Mouse (Mus musculus): ENCODE results near the gene Rasgef1b. TPM values are rescaled to one million over a fixed set of nuclear protein-coding genes. Genes with fewer than 3 reads are reported as not detected.

Rasgef1b gene
- total and polyA plus RNA-seq, 3 experiments: 0.17 to 0.26 (median 0.21) TPM

DNA sequence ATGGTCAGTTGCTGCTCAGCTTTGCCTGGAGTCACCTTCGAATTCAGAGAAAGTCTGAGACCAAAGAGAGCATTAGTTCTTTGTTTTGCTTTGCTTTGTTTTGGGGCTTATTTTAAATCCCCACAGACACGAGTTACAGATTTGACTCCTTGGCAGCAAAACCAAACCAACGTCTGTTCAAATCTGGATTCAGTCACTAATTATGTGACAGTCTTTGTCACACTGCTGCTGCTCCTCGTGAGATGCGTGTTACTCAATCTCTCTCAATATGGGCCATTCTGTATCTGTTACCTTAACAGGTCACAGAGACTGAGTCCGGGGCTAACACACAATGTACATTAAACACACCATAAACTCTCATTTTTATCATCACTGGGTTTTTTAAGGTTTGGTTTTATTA, 288.8 kb downstream of the Rasgef1b start:
- Histone ChIP-seq H3K4me3 (replicated peaks in 1 of 3; ENCODE audit: low read depth in 2 of 3, low read length in 2 of 3, poor library complexity in 1 of 3) (no peak overlapping the region), H3K4me1 (ENCODE audit: control insufficient read depth in 1 of 2, insufficient read depth in 2 of 2) (peaks cover 0 to 16% of the 10 kb centered on the region in 2 experiments; a peak in 2 of 4 replicates), H3K4me2 (ENCODE audit: insufficient read depth, low read depth, poor library complexity, severe bottlenecking) (no peak overlapping the region), H3K9ac (ENCODE audit: insufficient read depth, low read depth) (no peak overlapping the region), H3K27ac (ENCODE audit: insufficient read depth, low read depth) (no peak overlapping the region), H3K36me3 (replicated peaks in 1 of 2; ENCODE audit: control insufficient read depth in 1 of 2, insufficient read depth in 1 of 2, low read length in 1 of 2) (no peaks in the 10 kb centered on the region), H3K9me3 (replicated peaks; ENCODE audit: low read length) (no peaks in the 10 kb centered on the region), H3K79me2 (replicated peaks; ENCODE audit: control insufficient read depth, extremely low read depth, insufficient read depth, poor library complexity, severe bottlenecking) (no peaks in the 10 kb centered on the region), H3K27me3 (replicated peaks) (no peaks in the 10 kb centered on the region)
- TF ChIP-seq ELF1 (IDR thresholded peaks at IDR 0.05; ENCODE audit: low read depth, low read length) (no peak), CTCF (conservative IDR thresholded peaks at IDR 0.05 in 1 of 2, IDR thresholded peaks at IDR 0.05 in 1 of 2; ENCODE audit: low read depth in 2 of 2, low read length in 2 of 2) (no peak), MXI1 (IDR thresholded peaks at IDR 0.05; ENCODE audit: low read depth, low read length) (no peak), BHLHE40 (IDR thresholded peaks at IDR 0.05; ENCODE audit: low read depth, low read length) (no peak), NRF1 (IDR thresholded peaks at IDR 0.05; ENCODE audit: low read depth, low read length) (no peak), TCF12 (IDR thresholded peaks at IDR 0.05; ENCODE audit: low read depth, low read length) (no peak), EP300 (IDR thresholded peaks at IDR 0.05; ENCODE audit: low read length) (no peak), MAFK (IDR thresholded peaks at IDR 0.05; ENCODE audit: insufficient replicate concordance, low read length) (no peak), CHD2 (IDR thresholded peaks at IDR 0.05; ENCODE audit: low read length) (no peak), IRF4 (IDR thresholded peaks at IDR 0.05; ENCODE audit: low read depth, low read length) (no peak), KAT2A (IDR thresholded peaks at IDR 0.05; ENCODE audit: insufficient replicate concordance, low read length) (no peak), MYC (IDR thresholded peaks at IDR 0.05; ENCODE audit: low read depth, low read length) (no peak), PAX5 (IDR thresholded peaks at IDR 0.05; ENCODE audit: low read length) (no peak), USF2 (conservative IDR thresholded peaks at IDR 0.05; ENCODE audit: low read depth, low read length) (no peak), HCFC1 (IDR thresholded peaks at IDR 0.05; ENCODE audit: low read depth, low read length) (no peak), E2F4 (IDR thresholded peaks at IDR 0.05; ENCODE audit: insufficient replicate concordance, low read depth, low read length) (no peak), MAX (IDR thresholded peaks at IDR 0.05; ENCODE audit: low read length) (no peak), ZNF384 (IDR thresholded peaks at IDR 0.05; ENCODE audit: low read depth, low read length) (no peak), TBP (conservative IDR thresholded peaks at IDR 0.05; ENCODE audit: low read depth, low read length) (no peak), ZMIZ1 (IDR thresholded peaks at IDR 0.05; ENCODE audit: low read depth, low read length) (no peak)
- dilution Hi-C loops (cut with MboI; ENCODE audit: extremely low pct_ligation_motif_present, extremely low pct_unique_long_range_greater_than_20kb, low sequenced_read_pairs): no loop called here
- in situ Hi-C loops (cut with MboI; ENCODE audit: low pct_ligation_motif_present, low pct_unique_long_range_greater_than_20kb, low sequenced_read_pairs): no loop called here
- no peak for DNase-seq (ENCODE audit: extremely low read depth)

DNA sequence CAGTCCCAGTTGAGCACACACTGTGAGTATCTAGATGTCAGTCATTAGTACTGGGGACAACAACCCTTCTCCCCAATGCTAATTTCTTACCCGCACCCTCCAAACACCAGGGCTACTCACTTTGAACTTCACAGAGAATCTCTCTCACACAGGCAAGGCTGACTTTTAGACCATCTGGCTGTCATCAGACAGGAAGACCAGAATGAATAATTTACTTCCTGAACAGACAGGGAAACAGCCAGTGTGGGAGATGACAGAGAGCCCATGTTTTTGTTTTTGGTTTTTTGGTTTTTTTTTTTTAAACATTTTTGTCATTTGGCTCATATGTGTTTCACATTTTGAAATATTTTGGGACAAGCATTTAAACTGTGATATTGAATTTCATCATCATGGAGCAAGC, 290.3 kb downstream of the Rasgef1b start:
- 0 out of 2 replicates have a peak, but pooled peaks have one; percentile 11 for TF ChIP-seq ETS1 (conservative IDR thresholded peaks at IDR 0.05; ENCODE audit: low read depth, low read length)
- no peak for TF ChIP-seq ZC3H11A (IDR thresholded peaks at IDR 0.05; ENCODE audit: low read depth, low read length)
- DNase-seq (ENCODE audit: extremely low read depth): peak; percentile 41
- H3K9ac ChIP-seq (ENCODE audit: insufficient read depth, low read depth): no peak overlapping the region
- no peak overlapping the region for H3K4me3 ChIP-seq (replicated peaks in 1 of 3; ENCODE audit: low read depth in 2 of 3, low read length in 2 of 3, poor library complexity in 1 of 3)
- no peak overlapping the region for H3K27ac ChIP-seq (ENCODE audit: insufficient read depth, low read depth)
- in situ Hi-C loops (cut with MboI; ENCODE audit: low pct_ligation_motif_present, low pct_unique_long_range_greater_than_20kb, low sequenced_read_pairs): no loop called here
- H3K4me2 ChIP-seq (ENCODE audit: insufficient read depth, low read depth, poor library complexity, severe bottlenecking): no peak overlapping the region
- dilution Hi-C loops (cut with MboI; ENCODE audit: extremely low pct_ligation_motif_present, extremely low pct_unique_long_range_greater_than_20kb, low sequenced_read_pairs): no loop called here
- no peaks in the 10 kb centered on the region for H3K27me3 ChIP-seq (replicated peaks)
- no peaks in the 10 kb centered on the region for H3K36me3 ChIP-seq (replicated peaks in 1 of 2; ENCODE audit: control insufficient read depth in 1 of 2, insufficient read depth in 1 of 2, low read length in 1 of 2)
- H3K79me2 ChIP-seq (replicated peaks; ENCODE audit: control insufficient read depth, extremely low read depth, insufficient read depth, poor library complexity, severe bottlenecking): no peaks in the 10 kb centered on the region
- peaks cover 0 to 27% of the 10 kb centered on the region in 2 experiments; a peak in 2 of 4 replicates for H3K4me1 ChIP-seq (ENCODE audit: control insufficient read depth in 1 of 2, insufficient read depth in 2 of 2)
- no peaks in the 10 kb centered on the region for H3K9me3 ChIP-seq (replicated peaks; ENCODE audit: low read length)
